Mouse (Mus musculus) hindbrain, embryonic 11.5 days (tissue): ENCODE measurements around the gene Sergef. TPM values are rescaled to one million over a fixed set of nuclear protein-coding genes. Genes with fewer than 3 reads are reported as not detected.
A peak's percentile ranks its signal among the peaks of the same experiment; 100 is the strongest.

Experiments
- ATAC-seq: fragments of 200-750 bp; cut with Nextera tagmentation; 2 replicates; pipeline ENCODE4 v1.8.0; 2017; ENCODE audit warnings: mild to moderate bottlenecking, moderate TSS enrichment, moderate library complexity; ENCODE audit not compliant: low FRiP score
- DNase-seq: peaks from one replicate; pipeline ENCODE4 v3.0.0-alpha.2; 2015; ENCODE audit warnings: low spot score
- H3K27ac ChIP-seq: fragments of 300-500 bp; sonication (generic); 2 replicates; pipeline ENCODE4 v1.5.1; 2014; ENCODE audit warnings: mild to moderate bottlenecking, low read depth, low read length
- H3K27me3 ChIP-seq: fragments of 300-500 bp; sonication (generic); 2 replicates; pipeline ENCODE4 v1.6.1; 2014; ENCODE audit warnings: mild to moderate bottlenecking, low read length, moderate library complexity, mixed read lengths; ENCODE audit not compliant: control insufficient read depth, insufficient read depth
- H3K36me3 ChIP-seq: fragments of 300-500 bp; sonication (generic); 2 replicates; pipeline ENCODE4 v1.6.1; 2014; ENCODE audit warnings: mild to moderate bottlenecking, low read length, moderate library complexity, mixed read lengths; ENCODE audit not compliant: control insufficient read depth, insufficient read depth
- H3K4me1 ChIP-seq: fragments of 300-500 bp; sonication (generic); replicated peaks from 2 replicates; pipeline ENCODE4 v1.6.1; 2014; ENCODE audit warnings: low read length, mixed read lengths; ENCODE audit not compliant: control insufficient read depth, insufficient read depth
- H3K4me2 ChIP-seq: fragments of 300-500 bp; sonication (generic); replicated peaks from 2 replicates; pipeline ENCODE4 v1.6.1; 2014; ENCODE audit warnings: mild to moderate bottlenecking, low read depth, low read length
- H3K4me3 ChIP-seq: fragments of 300-500 bp; sonication (generic); 2 replicates; pipeline ENCODE4 v1.5.1; 2014; ENCODE audit warnings: low read depth, low read length
- H3K9ac ChIP-seq: fragments of 300-500 bp; sonication (generic); 2 replicates; pipeline ENCODE4 v1.6.1; 2014; ENCODE audit warnings: low read depth, low read length
- H3K9me3 ChIP-seq: fragments of 300-500 bp; sonication (generic); 2 replicates; pipeline ENCODE4 v1.6.1; 2016; ENCODE audit warnings: low read length; ENCODE audit not compliant: control insufficient read depth
- WGBS: fragments of 180-500 bp; shearing (Covaris S2); extraction: QIAGEN DNeasy Blood & Tissue Kit; methylation state at CpG from one replicate; pipeline ENCODE4 v1.1.7; 2014; 5-methylcytosine and 5-hydroxymethylcytosine counted together
- polyA plus RNA-seq: library from polyadenylated mRNA; unstranded; fragments of >200 nt; fragmentation: Nextera tagmentation; extraction: Ambion mirVana; gene quantifications from 2 replicates; pipeline ENCODE4 v1.2.1, GENCODE M21; 2014

Gene Sergef
- polyA plus RNA-seq, 1 experiment from 2014 or later: 16.0 TPM

DNA sequence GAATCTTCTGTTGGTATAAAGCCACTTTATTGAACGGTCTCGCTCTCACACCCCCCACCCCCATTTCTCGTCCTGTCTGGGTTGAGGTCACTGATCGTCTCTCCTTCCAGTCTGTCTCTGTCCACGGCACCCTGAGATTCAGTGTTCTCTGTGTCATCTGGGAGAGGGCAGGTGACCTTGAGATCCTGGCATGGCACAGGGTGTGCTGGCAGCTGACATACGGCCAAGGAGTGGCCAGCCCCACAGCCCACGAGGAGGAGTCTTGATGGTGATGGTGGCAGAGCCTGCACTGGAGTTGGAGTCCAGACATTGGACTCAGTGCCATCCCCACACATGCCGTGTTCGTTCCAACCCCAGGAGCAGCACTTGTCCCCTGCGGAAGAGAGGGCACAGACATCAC lies 196.4 kb downstream of the Sergef start:
- no peak overlapping the region for H3K9ac ChIP-seq
- H3K36me3 ChIP-seq: 0 out of 2 replicates have a peak, but pooled peaks cover 2% of the 10 kb centered on the region
- H3K27me3 ChIP-seq: no peaks in the 10 kb centered on the region
- H3K27ac ChIP-seq: no peak overlapping the region
- no peaks in the 10 kb centered on the region for H3K9me3 ChIP-seq
- ATAC-seq: no peak
- no peaks in the 10 kb centered on the region for H3K4me1 ChIP-seq
- no peak overlapping the region for H3K4me2 ChIP-seq
- H3K4me3 ChIP-seq: no peak overlapping the region
- no peak for DNase-seq
- WGBS: 87% methylated on average over 10 of the region's 10 CpGs

DNA sequence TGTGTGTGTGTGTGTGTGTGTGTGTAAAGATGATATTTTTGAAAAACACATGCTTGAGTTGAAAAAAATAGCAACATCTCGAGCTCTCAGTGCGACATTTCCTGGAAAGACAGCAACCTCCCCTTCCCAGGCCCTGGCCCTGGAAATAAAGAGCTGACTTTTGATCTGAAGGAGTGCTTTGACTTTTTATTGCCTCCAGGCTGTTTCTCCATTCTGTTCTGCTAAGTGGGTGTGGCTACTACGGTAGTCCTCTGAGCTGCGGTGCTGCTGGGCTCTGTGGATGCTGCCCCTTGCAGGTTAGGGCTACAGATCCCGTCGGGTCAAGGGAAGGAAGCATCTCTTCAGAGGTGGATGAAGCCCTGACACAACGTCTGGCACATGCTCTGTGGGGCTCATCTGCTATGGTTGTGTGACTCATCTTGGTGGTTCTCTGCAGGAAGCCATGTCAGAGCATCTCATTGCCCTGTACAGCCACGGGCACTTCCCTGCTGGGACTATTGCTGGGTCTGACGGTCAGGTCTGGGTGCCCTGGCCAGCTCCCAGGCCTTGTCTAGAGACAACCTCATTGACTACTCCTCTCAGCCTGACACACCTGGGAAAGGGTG lies 201.0 kb downstream of the Sergef start:
- Histone ChIP-seq H3K4me1 (peaks cover under 1% of the 10 kb centered on the region; the same call in 1 of the 2 replicates), H3K27me3 (no peaks in the 10 kb centered on the region), H3K4me2 (no peak overlapping the region), H3K36me3 (0 out of 2 replicates have a peak, but pooled peaks cover 2% of the 10 kb centered on the region), H3K9ac (no peak overlapping the region), H3K9me3 (no peaks in the 10 kb centered on the region), H3K27ac (no peak overlapping the region), H3K4me3 (no peak overlapping the region)
- DNase-seq (no peak), ATAC-seq (no peak)
- WGBS: 74% methylated on average over 9 of the region's 9 CpGs

DNA sequence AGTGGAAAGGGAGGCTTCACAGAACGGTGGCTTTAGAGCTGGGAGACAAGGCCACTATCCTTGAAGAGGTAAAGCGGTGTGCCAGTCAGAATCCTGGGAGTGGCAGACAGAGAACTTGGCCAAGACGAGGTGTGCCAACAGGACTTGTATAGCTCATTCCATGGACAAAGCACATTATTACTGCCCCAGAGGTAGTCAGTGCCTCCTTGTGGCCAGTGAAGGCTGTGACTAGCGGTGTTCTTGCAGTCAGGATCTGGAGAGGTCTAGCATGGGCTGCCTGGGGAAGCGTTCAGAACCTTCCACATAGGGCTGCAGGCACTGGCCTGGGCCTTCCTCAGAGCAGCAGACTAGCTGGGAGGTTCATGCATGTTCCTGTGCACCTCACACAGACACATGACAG lies 203.8 kb downstream of the Sergef start:
- ATAC-seq: no peak
- H3K27me3 ChIP-seq: no peaks in the 10 kb centered on the region
- no peak overlapping the region for H3K9ac ChIP-seq
- H3K4me2 ChIP-seq: no peak overlapping the region
- no peaks in the 10 kb centered on the region for H3K9me3 ChIP-seq
- 0 out of 2 replicates have a peak, but pooled peaks cover 2% of the 10 kb centered on the region for H3K36me3 ChIP-seq
- DNase-seq: no peak
- 95% methylated on average over 5 of the region's 5 CpGs for WGBS
- H3K4me3 ChIP-seq: no peak overlapping the region
- H3K4me1 ChIP-seq: peaks cover 4% of the 10 kb centered on the region; the same call in 1 of the 2 replicates
- H3K27ac ChIP-seq: no peak overlapping the region

DNA sequence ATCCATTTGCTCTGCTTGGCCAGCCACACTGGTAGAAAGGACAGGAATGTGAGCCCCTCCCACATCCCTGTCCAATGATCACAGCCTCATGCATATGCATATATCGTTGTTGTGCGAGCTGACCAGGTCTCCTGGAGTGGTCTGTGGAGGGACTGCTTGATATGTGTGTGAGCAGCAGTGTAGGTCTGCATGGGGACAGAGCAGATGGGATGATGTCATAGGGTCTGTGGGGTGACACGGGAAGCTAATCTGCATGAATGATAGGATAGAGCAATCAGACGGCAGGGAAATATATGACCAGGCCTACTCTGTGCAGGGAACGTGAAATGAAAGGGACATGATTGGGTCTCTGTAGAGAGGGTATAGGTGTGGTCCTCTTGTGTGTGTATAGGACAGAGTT lies 205.7 kb downstream of the Sergef start:
- no peak overlapping the region for H3K4me3 ChIP-seq
- WGBS: 59% methylated on average over 5 of the region's 5 CpGs
- H3K4me2 ChIP-seq: no peak overlapping the region
- no peak overlapping the region for H3K9ac ChIP-seq
- H3K9me3 ChIP-seq: no peaks in the 10 kb centered on the region
- DNase-seq: peak; percentile 39
- ATAC-seq: peak; percentile 89
- H3K36me3 ChIP-seq: 0 out of 2 replicates have a peak, but pooled peaks cover under 1% of the 10 kb centered on the region
- no peak overlapping the region for H3K27ac ChIP-seq
- no peaks in the 10 kb centered on the region for H3K27me3 ChIP-seq
- H3K4me1 ChIP-seq: peaks cover 4% of the 10 kb centered on the region; the same call in 1 of the 2 replicates

DNA sequence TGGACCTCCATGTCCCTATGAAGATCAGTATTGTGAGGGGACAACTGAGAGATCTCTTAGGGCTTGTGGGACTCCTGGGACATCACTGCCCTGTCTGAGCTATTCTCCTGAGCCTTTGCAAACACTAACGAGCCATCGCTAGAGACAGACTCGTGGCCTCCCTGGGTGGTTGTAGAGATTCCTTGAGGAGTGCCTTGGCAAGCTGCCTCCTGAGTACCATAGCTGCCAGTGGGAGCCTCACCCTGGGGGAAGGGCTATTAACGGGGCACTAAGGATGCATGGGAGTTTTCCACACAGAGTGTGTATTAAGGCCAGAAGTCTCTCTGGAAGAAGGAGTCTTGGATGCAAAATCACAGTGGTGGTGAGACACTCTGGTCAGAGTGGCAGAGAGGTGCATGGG lies 214.6 kb downstream of the Sergef start:
- Histone ChIP-seq H3K9me3 (no peaks in the 10 kb centered on the region), H3K36me3 (no peaks in the 10 kb centered on the region), H3K9ac (no peak overlapping the region), H3K4me2 (no peak overlapping the region), H3K27me3 (no peaks in the 10 kb centered on the region), H3K27ac (no peak overlapping the region), H3K4me3 (no peak overlapping the region), H3K4me1 (peaks cover 5% of the 10 kb centered on the region; the same call in 1 of the 2 replicates)
- ATAC-seq: no peak
- DNase-seq: no peak
- WGBS: 82% methylated on average over 4 of the region's 4 CpGs

DNA sequence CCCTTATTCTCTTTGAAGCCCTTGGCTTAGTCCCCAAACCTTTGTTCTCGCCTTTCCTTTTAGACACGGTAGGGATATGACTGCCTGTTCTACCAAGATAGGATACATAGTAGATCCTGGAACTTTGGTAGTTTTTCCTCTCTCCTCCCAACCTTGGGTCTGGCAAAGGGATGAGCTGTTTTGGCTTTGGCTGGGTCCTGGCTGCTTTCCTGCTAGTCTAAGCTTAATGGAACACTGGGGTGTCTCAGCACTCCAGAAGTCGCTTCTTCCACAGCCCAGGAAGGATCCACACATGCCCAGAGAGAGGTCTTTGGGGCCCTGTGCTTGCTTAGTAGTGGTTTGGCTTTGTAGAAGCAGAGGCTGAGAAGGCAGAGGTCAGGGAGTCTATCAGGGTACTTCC lies 215.7 kb downstream of the Sergef start:
- ATAC-seq: no peak
- H3K4me1 ChIP-seq: peaks cover 5% of the 10 kb centered on the region; the same call in 1 of the 2 replicates
- no peak overlapping the region for H3K9ac ChIP-seq
- H3K4me3 ChIP-seq: no peak overlapping the region
- no peaks in the 10 kb centered on the region for H3K27me3 ChIP-seq
- H3K27ac ChIP-seq: no peak overlapping the region
- DNase-seq: no peak
- H3K9me3 ChIP-seq: no peaks in the 10 kb centered on the region
- no peaks in the 10 kb centered on the region for H3K36me3 ChIP-seq
- WGBS: 85% methylated on average over 3 of the region's 3 CpGs
- no peak overlapping the region for H3K4me2 ChIP-seq

DNA sequence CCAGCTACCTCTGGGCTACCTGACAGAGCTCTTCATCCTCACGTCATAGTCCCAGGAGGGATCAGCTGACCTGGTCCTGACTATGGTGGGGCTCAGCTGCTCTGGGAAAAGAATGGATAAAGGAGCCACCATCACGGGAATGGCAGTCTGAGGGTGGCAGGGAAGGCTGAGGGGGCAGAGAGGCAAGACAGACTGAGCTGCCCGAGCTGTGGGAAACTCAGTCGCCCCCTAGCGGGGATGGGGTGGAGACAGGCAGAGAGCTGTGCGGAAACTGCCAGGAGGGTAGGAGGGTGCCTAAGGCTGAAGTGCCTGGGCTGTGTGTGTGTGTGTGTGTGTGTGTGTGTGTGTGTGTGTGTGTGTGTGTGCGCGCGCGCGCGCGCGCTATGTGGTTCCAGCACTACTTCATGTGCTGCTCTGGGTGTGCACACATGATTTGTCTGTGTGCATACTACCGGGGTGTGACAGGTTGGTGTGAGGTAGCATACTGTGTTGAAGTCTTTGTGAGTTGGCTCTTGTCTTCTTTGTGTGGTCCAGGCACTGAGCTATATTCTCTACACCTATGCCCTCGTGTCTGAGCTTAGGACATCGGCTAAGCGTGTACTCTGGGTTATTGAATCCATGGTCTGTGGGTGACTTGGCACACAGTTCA lies 216.7 kb downstream of the Sergef start:
- peak; percentile 80 for ATAC-seq
- Histone ChIP-seq H3K36me3 (no peaks in the 10 kb centered on the region), H3K4me3 (no peak overlapping the region), H3K4me2 (peak overlapping the region; percentile 17), H3K27me3 (no peaks in the 10 kb centered on the region), H3K9me3 (no peaks in the 10 kb centered on the region), H3K27ac (peak overlapping the region; percentile 56), H3K9ac (no peak overlapping the region), H3K4me1 (peaks cover 5% of the 10 kb centered on the region; the same call in 1 of the 2 replicates)
- 54% methylated on average over 18 of the region's 18 CpGs for WGBS
- peak; percentile 83 for DNase-seq

DNA sequence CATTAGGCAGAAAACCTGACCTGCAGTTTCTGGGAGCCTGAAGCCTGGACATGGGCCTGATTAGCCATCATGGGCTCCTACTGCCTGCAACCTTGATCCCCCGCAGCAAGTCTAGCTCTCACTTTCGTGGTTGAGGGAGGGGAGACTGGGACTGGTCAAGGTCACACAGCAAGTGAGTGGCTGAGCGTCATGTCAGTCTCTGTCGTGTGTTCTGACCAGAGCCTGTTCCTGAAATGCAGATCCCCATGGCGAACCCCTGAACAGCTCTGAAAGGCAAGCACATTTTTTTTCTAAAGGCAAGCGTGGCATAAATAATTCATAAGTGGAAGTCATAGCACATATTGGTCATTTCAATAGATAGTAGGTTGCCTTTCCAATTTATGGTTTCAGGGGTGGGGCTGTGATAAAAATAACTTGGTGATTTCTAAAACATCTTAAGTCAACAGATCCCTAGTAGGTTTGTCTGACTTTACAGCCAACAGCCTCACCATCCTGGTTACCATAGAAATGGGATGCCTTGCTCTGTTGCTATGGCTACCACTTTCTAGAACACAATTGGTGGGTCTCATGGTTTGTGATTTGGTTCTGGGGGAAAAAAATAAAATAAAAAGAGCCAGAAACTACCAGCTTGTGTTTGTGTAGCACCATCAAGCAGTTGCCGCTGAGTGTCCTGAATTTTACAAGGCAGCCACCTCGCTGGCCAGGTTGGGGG lies 217.4 kb downstream of the Sergef start:
- H3K4me3 ChIP-seq: no peak overlapping the region
- 42% methylated on average over 8 of the region's 8 CpGs for WGBS
- ATAC-seq: peak; percentile 74
- H3K4me1 ChIP-seq: peaks cover 5% of the 10 kb centered on the region; the same call in 1 of the 2 replicates
- H3K27me3 ChIP-seq: no peaks in the 10 kb centered on the region
- no peak overlapping the region for H3K9ac ChIP-seq
- peak overlapping the region; percentile 56 for H3K27ac ChIP-seq
- peak overlapping the region; percentile 17 for H3K4me2 ChIP-seq
- peak; percentile 60 for DNase-seq
- H3K9me3 ChIP-seq: no peaks in the 10 kb centered on the region
- no peaks in the 10 kb centered on the region for H3K36me3 ChIP-seq
